ENCODE assay signal across 27 mouse cellular contexts in the genomic region with DNA sequence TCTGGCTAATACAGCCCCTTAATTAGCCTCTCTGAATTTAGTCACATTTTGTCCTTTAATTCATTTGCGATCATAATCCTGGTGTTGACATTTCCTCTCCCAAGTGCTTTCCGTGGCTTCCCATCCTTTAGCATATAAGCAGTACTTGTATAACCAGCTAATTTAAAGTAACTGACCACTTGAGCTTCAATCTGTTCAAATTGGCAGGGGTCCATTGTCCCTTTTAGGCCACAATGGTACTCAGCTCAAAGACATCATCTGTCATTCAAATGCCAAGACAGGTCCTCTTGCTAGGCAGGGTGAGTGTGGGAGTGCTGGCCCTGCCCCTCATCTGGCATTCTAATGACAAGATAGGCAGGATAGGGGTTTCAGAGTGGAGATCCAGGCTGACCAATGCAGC.
"Had no signal": no experiment of that assay in that cellular context is flagged by ENCODE, and none has a peak within 500 bp of the region (broad histone marks: within the 10 kb centered on the region; RNA-seq: fewer than 3 reads in every experiment).

No protein-coding gene starts in this region.

- H3K9ac ChIP-seq: heart, embryonic 13.5 days; heart, embryonic 15.5 days; hindbrain, embryonic 13.5 days; hindbrain, embryonic 15.5 days; kidney, embryonic 15.5 days; limb, embryonic 13.5 days; limb, embryonic 15.5 days; liver, embryonic 12.5 days; liver, embryonic 14.5 days had no signal

- H3K9me3 ChIP-seq: heart, embryonic 13.5 days; heart, embryonic 15.5 days; hindbrain, embryonic 13.5 days; hindbrain, embryonic 15.5 days; kidney, embryonic 15.5 days; limb, embryonic 13.5 days; limb, embryonic 15.5 days; liver, embryonic 12.5 days had no signal

- DNase-seq: gastrocnemius, postnatal 14 days; gastrocnemius, postnatal 36 days; heart, adult 18-20 months; heart, postnatal 14 days; heart, postnatal 36 days; kidney, adult 11 months; kidney, adult 2 months; kidney, adult 9 months; kidney, postnatal 14 days; kidney, postnatal 36 days; layer of hippocampus, adult 9-11 months; layer of hippocampus, postnatal 36 days; left cerebral cortex, postnatal 4 days; lung, adult 18-20 months had no signal

- H3K4me2 ChIP-seq: heart, embryonic 11.5 days; heart, embryonic 13.5 days; heart, embryonic 15.5 days; hindbrain, embryonic 13.5 days; hindbrain, embryonic 15.5 days; kidney, embryonic 15.5 days; limb, embryonic 13.5 days; limb, embryonic 15.5 days; liver, embryonic 12.5 days had no signal

- ATAC-seq: hindbrain, postnatal 0 days; intestine, embryonic 16.5 days; liver, embryonic 12.5 days had no signal

- H3K27me3 ChIP-seq: heart, embryonic 13.5 days; heart, embryonic 15.5 days; hindbrain, embryonic 13.5 days; hindbrain, embryonic 15.5 days; kidney, embryonic 15.5 days; limb, embryonic 13.5 days; limb, embryonic 15.5 days had no signal

- H3K27ac ChIP-seq: heart, embryonic 13.5 days; heart, embryonic 15.5 days; hindbrain, embryonic 13.5 days; hindbrain, embryonic 15.5 days; hindbrain, postnatal 0 days; kidney, embryonic 15.5 days; kidney, postnatal 0 days; limb, embryonic 13.5 days; limb, embryonic 15.5 days; liver, embryonic 12.5 days; liver, embryonic 14.5 days had no signal

- H3K4me1 ChIP-seq: liver, embryonic 12.5 days had no signal

- H3K36me3 ChIP-seq: heart, embryonic 13.5 days; heart, embryonic 15.5 days; hindbrain, embryonic 13.5 days; hindbrain, embryonic 15.5 days; kidney, embryonic 15.5 days; limb, embryonic 13.5 days; limb, embryonic 15.5 days; liver, embryonic 12.5 days had no signal

- H3K4me3 ChIP-seq: heart, embryonic 13.5 days; heart, embryonic 15.5 days; hindbrain, embryonic 13.5 days; hindbrain, embryonic 15.5 days; kidney, embryonic 15.5 days; limb, embryonic 13.5 days; limb, embryonic 15.5 days; liver, embryonic 12.5 days had no signal
